Mouse (Mus musculus): ENCODE results near the gene Slc35g3. TPM values are rescaled to one million over a fixed set of nuclear protein-coding genes. Genes with fewer than 3 reads are reported as not detected.

Slc35g3 gene
- polyA plus RNA-seq, 1 experiment from 2014 or later = 0.26 TPM

DNA sequence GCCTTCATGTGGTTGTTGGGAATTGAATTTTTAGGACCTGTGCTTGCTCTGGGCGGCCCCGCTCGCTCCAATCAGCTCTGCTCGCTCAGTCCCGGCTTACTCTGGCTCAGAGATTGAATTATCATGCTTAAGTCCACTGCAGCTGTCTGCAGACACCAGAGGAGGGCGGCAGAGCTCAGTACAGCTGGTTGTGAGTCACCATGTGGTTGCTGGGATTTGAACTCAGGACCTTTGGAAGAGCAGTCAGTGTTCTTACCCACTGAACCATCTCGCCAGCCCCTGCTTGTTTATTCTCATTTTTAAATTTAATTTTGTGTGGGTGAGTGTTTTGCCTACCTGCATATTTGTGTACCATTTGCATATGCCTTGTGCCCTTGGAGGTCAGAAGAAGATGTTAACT lies 1.8 kb upstream of the Slc35g3 start:
- Histone ChIP-seq H3K9me3 (replicated peaks) (no peaks in the 10 kb centered on the region), H3K4me3 (no peak overlapping the region)
- WGBS = 74% methylated on average over 7 of the region's 7 CpGs

DNA sequence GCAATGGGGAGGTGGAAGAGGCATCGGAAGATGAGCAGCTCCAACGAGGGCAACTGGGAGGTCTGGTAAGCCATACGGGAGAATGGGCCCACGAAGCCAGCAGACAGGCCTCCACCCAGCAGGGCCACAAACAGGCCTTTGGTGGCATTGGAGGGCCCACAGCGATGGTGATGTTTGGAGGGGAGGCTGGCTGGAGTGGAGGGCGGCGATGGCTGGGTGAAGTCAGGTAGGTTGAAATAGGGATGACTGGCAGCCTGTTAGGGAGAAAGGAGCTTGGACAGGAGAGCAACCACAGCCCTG lies 917 bp downstream of the Slc35g3 start:
- Histone ChIP-seq H3K4me1 (peaks cover 38% of the 10 kb centered on the region), H3K4me3 (no peak overlapping the region), H3K36me3 (ENCODE audit: poor library complexity, severe bottlenecking) (no peaks in the 10 kb centered on the region), H3K27me3 (no peaks in the 10 kb centered on the region), H3K4me2 (no peak overlapping the region), H3K9ac (0 out of 2 replicates have a peak overlapping the region, but pooled peaks have one; percentile 87), H3K9me3 (replicated peaks) (no peaks in the 10 kb centered on the region), H3K27ac (peak overlapping the region; percentile 97)
- WGBS = 90% methylated on average over 7 of the region's 7 CpGs
- no peak for ATAC-seq

More for the DNA sequence above, 1.8 kb upstream of the Slc35g3 start:
- no peak overlapping the region for H3K9ac ChIP-seq
- no peak overlapping the region for H3K4me2 ChIP-seq
- no peaks in the 10 kb centered on the region for H3K36me3 ChIP-seq (ENCODE audit: poor library complexity, severe bottlenecking)
- peaks cover 36% of the 10 kb centered on the region for H3K4me1 ChIP-seq
- H3K27me3 ChIP-seq = no peaks in the 10 kb centered on the region
- ATAC-seq = no peak
- H3K27ac ChIP-seq = no peak overlapping the region

DNA sequence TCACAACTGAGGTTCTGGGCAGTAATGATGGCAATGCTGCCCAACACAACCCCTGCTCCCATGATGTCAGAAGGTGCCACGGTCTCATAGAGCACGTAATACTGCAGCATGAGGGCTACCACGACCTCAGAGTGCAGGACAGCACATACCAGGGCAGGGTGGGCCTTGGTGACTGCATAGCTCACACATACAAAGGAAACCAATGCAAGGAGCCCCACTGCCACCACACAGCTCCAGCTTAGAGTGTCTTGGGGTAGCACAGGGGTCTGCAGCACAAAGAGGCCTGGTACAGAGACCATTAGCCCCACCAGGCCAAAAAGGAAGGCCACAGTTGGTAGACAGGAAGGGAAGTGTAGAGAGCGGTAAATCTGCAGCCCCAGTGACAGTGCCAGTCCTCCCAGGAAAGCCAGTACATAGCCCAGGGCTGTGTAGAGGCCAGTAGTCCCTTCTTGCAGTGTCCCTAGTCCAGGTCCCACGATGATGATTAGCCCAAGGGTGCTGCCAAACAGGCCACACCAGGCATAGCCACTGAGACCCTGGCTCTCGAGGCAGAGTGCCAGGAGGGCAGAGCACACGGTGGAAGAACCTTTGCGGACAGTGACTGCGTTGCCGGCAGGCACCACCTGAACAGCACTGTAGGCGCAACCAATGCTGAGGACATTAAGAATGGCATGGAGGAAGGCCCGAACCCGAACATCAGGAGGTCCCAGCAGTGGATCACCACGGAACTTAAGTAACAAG lies 1.4 kb downstream of the Slc35g3 start:
- no peak for ATAC-seq
- WGBS = 80% methylated on average over 14 of the region's 14 CpGs
- H3K27me3 ChIP-seq = no peaks in the 10 kb centered on the region
- H3K27ac ChIP-seq = peak overlapping the region; percentile 97
- H3K36me3 ChIP-seq (ENCODE audit: poor library complexity, severe bottlenecking) = no peaks in the 10 kb centered on the region
- H3K4me2 ChIP-seq = peak overlapping the region; percentile 71
- peaks cover 40% of the 10 kb centered on the region for H3K4me1 ChIP-seq
- no peaks in the 10 kb centered on the region for H3K9me3 ChIP-seq (replicated peaks)
- peak overlapping the region; percentile 58 for H3K4me3 ChIP-seq
- peak overlapping the region; percentile 87 for H3K9ac ChIP-seq

DNA sequence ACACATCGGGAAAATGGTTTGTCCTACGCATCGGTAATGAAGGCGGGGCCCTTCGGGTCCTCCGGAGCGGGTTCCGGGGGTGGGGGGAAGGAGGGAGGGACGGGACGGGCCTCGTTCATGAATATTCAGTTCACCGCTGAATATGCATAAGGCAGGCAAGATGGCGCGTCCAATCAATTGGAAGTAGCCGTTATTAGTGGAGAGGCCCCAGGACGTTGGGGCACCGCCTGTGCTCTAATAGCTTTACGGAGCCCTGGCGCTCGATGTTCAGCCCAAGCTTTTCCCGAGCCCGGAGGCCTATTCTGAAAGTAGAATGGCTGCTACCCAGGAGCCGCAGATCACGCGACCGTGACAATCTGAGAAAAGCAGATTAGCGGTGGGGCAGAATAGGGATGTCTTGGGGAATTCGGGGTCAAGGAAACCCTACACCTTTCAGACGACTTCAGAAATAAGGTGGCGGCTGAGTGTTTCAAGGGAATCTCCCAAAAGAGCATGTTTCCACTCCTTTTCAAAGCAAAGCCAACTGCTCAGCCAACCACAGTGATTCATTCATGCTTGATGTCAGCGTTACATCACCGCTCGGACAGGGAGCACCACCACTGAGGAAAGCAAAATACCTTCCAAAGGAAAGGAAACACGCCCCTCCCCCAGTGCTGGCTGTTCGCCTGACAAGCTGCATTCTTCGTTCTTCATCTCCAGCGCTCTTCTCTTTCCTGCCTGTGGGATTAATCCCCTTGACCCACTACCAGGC lies 2.6 kb downstream of the Slc35g3 start:
- H3K9me3 ChIP-seq (replicated peaks) = no peaks in the 10 kb centered on the region

DNA sequence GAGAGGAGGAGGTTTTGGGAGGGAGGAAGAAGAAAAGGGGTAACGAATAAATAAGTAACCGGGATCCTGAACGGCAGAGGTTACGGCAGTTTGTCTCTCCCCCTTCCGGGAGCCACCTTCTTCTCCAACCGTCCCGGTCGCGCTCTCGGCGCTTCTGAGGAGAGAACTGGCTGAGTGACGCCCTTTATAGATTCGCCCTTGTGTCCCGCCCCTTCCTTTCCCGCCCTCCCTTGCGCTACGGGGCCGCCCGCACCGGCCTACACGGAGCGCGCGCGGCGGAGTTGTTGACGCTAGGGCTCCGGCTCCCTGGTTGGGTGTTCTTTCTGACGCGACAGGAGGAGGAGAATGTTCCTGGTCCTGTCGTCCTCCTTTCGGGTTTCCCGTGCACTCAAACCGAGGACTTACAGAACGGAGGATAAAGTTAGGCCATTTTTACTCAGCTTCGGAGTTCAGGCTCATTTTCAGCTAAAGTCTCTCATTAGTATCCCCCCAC lies 3.2 kb downstream of the Slc35g3 start, which contains the start of gene Polr2a:
Gene Polr2a, minus strand, starts transcription at position 160 of the 493 bp plus-strand sequence.
- ATAC-seq = peak; percentile 96
- Histone ChIP-seq H3K36me3 (ENCODE audit: poor library complexity, severe bottlenecking) (no peaks in the 10 kb centered on the region), H3K27ac (peak within 1 kb of the TSS; percentile 97), H3K4me3 (peak within 1 kb of the TSS; percentile 58), H3K4me2 (peak within 1 kb of the TSS; percentile 71), H3K9me3 (replicated peaks) (no peaks in the 10 kb centered on the region), H3K27me3 (no peaks in the 10 kb centered on the region), H3K9ac (peak within 1 kb of the TSS; percentile 87), H3K4me1 (peaks cover 56% of the 10 kb centered on the region)
- 1% methylated on average over 33 of the region's 36 CpGs for WGBS

More for the DNA sequence above, 2.6 kb downstream of the Slc35g3 start:
- ATAC-seq = peak; percentile 87
- Histone ChIP-seq H3K27ac (peak overlapping the region; percentile 97), H3K4me3 (peak overlapping the region; percentile 58), H3K36me3 (ENCODE audit: poor library complexity, severe bottlenecking) (no peaks in the 10 kb centered on the region), H3K4me2 (peak overlapping the region; percentile 71), H3K27me3 (no peaks in the 10 kb centered on the region), H3K4me1 (peaks cover 50% of the 10 kb centered on the region), H3K9ac (peak overlapping the region; percentile 87)
- WGBS = 0% methylated on average over 37 of the region's 37 CpGs

DNA sequence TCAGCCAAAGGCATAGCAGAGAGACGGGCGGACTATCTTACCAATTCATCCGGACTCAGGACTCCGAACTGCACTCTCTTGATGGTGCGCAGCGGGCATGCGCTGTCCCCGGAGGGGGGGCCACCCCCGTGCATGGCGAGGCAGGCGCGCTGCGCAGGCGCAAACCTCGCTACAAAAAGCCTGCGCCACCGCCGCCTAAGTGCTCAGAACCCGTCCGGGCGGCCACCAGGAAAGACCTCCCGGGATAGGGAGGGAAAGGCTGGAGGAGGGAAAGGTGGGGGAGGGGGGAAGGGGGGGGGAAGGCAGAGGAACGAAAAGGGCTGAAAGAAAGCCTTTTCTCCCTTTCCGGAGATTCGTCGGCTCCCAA lies 3.7 kb downstream of the Slc35g3 start:
- Histone ChIP-seq H3K9me3 (replicated peaks) (no peaks in the 10 kb centered on the region), H3K36me3 (ENCODE audit: poor library complexity, severe bottlenecking) (no peaks in the 10 kb centered on the region), H3K27ac (peak overlapping the region; percentile 97), H3K4me3 (peak overlapping the region; percentile 58), H3K4me2 (peak overlapping the region; percentile 71), H3K27me3 (no peaks in the 10 kb centered on the region), H3K9ac (peak overlapping the region; percentile 87), H3K4me1 (peaks cover 58% of the 10 kb centered on the region)
- WGBS = 0% methylated on average over 24 of the region's 26 CpGs
- ATAC-seq = peak; percentile 88

DNA sequence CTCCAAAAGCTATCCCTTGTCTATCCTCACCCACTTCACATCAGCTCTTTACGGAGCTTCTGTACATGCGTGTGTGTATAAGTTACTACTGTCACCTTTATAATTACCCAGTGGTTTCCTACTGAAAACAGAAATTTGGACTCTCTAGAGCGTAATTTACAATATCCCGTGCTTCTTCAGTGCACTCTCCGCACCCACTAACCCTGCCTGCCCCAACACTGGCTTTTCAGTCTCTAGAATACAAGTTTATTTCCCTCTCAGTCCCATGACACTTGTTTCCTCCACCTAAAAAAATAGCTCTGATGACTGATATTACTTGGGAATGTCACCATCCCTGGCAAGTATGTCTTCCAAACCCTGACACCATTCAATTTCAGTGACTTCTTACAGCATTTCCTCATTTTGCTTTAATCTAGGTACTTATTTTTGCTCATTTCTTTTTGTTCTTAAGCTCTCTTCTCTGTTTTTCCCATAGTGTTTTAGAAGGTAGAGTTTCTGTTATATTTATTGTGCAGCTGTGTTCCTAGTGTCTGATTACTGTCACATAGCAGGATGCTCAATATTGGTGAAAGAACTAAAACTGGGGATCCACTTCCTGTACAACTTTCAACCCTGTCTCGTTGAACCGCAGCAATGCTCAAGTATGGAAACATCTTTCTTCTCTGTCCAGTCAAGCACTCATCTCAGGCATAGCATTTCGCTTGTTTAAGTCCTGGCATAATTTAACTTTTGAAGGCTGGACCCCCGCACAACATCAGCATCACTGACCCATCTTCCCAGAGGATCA lies 4.3 kb downstream of the Slc35g3 start:
- WGBS = 46% methylated on average over 9 of the region's 9 CpGs
- Histone ChIP-seq H3K4me1 (peaks cover 64% of the 10 kb centered on the region), H3K27ac (peak overlapping the region; percentile 97)

DNA sequence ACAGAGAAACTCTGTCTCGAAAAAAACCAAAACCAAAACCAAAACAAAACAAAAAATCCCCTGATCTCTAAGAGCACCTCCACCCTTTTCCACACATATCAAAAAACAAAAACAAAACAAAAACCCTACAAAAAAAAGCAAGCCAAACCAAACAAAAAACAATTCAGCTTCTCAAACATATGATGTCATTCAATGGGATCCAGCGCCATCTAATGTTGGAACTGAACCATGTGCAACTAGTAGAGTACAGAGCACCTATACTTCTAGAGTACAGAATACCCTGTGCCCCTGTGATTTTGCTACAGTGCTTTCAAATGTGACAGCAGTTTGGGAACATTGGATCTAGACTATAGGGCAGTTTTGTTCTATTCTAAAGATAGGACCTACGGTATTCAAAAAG lies 7.1 kb downstream of the Slc35g3 start:
- Histone ChIP-seq H3K9me3 (replicated peaks) (no peaks in the 10 kb centered on the region), H3K4me2 (peak overlapping the region; percentile 71), H3K27me3 (no peaks in the 10 kb centered on the region), H3K9ac (0 out of 2 replicates have a peak overlapping the region, but pooled peaks have one; percentile 26), H3K27ac (no peak overlapping the region), H3K36me3 (ENCODE audit: poor library complexity, severe bottlenecking) (no peaks in the 10 kb centered on the region), H3K4me3 (peak overlapping the region; percentile 13; the same call in 1 of the 2 replicates), H3K4me1 (peaks cover 62% of the 10 kb centered on the region)
- ATAC-seq = no peak
- 54% methylated on average over 3 of the region's 3 CpGs for WGBS

More for the DNA sequence above, 4.3 kb downstream of the Slc35g3 start:
- no peaks in the 10 kb centered on the region for H3K27me3 ChIP-seq
- H3K9me3 ChIP-seq (replicated peaks) = no peaks in the 10 kb centered on the region
- H3K36me3 ChIP-seq (ENCODE audit: poor library complexity, severe bottlenecking) = no peaks in the 10 kb centered on the region
- H3K4me3 ChIP-seq = peak overlapping the region; percentile 58
- peak overlapping the region; percentile 87 for H3K9ac ChIP-seq
- H3K4me2 ChIP-seq = peak overlapping the region; percentile 71
- ATAC-seq = no peak

DNA sequence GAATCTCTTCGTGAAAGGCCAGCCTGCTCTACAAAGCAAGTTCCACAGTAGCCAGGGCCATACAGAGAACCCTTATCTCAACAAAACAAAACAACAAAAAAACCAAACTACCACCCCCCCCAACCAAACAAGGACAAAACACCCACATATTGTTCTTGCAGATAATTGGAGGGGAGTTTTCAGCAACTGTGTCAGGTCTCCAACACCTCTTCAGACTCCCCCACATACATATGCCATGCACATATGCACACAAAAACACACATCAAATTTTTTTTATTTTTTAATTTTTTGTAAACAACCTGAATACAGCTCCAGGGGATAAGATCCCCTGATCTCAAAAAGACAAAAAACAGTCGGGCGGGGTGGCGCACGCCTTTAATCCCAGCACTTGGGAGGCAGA lies 7.5 kb downstream of the Slc35g3 start:
- ATAC-seq = no peak
- 87% methylated on average over 5 of the region's 5 CpGs for WGBS
- Histone ChIP-seq H3K4me1 (peaks cover 59% of the 10 kb centered on the region), H3K4me2 (peak overlapping the region; percentile 71), H3K9me3 (replicated peaks) (no peaks in the 10 kb centered on the region), H3K36me3 (ENCODE audit: poor library complexity, severe bottlenecking) (no peaks in the 10 kb centered on the region), H3K9ac (no peak overlapping the region), H3K27ac (no peak overlapping the region), H3K27me3 (no peaks in the 10 kb centered on the region), H3K4me3 (no peak overlapping the region)

DNA sequence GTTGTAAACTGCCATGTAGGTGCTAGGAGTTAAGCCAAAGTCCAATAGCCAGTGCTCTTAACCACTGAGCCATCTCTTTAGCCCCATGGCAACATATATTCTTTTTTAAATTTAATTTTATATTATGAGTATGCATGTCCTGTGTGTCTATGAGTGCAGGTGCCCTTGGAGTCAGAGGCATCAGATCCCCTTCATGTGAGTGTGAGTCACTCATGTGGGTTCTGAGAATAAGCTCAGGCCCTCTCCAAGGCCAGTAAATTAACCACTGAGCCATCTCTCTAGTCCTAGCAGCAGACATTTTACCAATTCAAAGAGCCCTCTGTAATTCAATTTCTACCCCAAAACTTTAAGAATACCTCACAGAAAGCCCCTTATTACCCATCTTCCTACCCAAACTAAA lies 9.1 kb downstream of the Slc35g3 start:
- Histone ChIP-seq H3K4me3 (no peak overlapping the region), H3K9me3 (replicated peaks) (no peaks in the 10 kb centered on the region), H3K36me3 (ENCODE audit: poor library complexity, severe bottlenecking) (peaks cover 5% of the 10 kb centered on the region; the same call in 1 of the 2 replicates), H3K27ac (no peak overlapping the region), H3K4me2 (peak overlapping the region; percentile 7; the same call in 1 of the 2 replicates), H3K27me3 (no peaks in the 10 kb centered on the region), H3K9ac (0 out of 2 replicates have a peak overlapping the region, but pooled peaks have one; percentile 10), H3K4me1 (peaks cover 59% of the 10 kb centered on the region)
- ATAC-seq = no peak

DNA sequence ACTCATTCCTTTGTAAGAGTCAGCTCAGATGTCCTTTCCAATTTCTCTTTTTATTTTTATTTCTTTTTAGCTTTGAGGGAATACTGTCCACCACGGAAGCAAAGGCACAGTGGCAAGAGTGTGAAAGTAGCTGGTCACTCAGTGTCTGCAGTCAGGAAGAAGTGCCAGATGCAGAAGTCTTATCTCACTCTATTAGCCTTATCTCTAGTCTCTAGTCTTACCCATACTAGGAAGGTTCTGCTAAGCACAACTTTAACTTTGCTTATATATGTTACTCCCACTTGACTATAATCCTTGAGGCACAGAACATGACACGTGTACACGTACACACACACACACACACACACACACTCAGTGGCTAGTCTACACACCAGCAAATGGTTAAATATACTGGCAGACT lies 10.1 kb downstream of the Slc35g3 start:
- no peak overlapping the region for H3K4me2 ChIP-seq
- no peak overlapping the region for H3K9ac ChIP-seq
- WGBS = 88% methylated on average over 3 of the region's 3 CpGs
- peaks cover 48% of the 10 kb centered on the region for H3K4me1 ChIP-seq
- H3K9me3 ChIP-seq (replicated peaks) = no peaks in the 10 kb centered on the region
- H3K27me3 ChIP-seq = no peaks in the 10 kb centered on the region
- no peak overlapping the region for H3K4me3 ChIP-seq
- ATAC-seq = no peak
- H3K36me3 ChIP-seq (ENCODE audit: poor library complexity, severe bottlenecking) = peaks cover 14% of the 10 kb centered on the region
- H3K27ac ChIP-seq = no peak overlapping the region

Measured in forebrain, embryonic 13.5 days (tissue).